Mouse (Mus musculus) ovary, postnatal 14 days (tissue): ENCODE measurements at regions not wholly inside any gene's neighbourhood (a gene's known extent, or its start where the extent isn't known, plus 50 kb on each side); places are given as distances from the start of the nearest gene placed in this dataset.

Experiments used
- DNase-seq: peaks from one replicate; pipeline ENCODE4 v3.0.0; 2022; ENCODE audit warnings: low spot score

DNA sequence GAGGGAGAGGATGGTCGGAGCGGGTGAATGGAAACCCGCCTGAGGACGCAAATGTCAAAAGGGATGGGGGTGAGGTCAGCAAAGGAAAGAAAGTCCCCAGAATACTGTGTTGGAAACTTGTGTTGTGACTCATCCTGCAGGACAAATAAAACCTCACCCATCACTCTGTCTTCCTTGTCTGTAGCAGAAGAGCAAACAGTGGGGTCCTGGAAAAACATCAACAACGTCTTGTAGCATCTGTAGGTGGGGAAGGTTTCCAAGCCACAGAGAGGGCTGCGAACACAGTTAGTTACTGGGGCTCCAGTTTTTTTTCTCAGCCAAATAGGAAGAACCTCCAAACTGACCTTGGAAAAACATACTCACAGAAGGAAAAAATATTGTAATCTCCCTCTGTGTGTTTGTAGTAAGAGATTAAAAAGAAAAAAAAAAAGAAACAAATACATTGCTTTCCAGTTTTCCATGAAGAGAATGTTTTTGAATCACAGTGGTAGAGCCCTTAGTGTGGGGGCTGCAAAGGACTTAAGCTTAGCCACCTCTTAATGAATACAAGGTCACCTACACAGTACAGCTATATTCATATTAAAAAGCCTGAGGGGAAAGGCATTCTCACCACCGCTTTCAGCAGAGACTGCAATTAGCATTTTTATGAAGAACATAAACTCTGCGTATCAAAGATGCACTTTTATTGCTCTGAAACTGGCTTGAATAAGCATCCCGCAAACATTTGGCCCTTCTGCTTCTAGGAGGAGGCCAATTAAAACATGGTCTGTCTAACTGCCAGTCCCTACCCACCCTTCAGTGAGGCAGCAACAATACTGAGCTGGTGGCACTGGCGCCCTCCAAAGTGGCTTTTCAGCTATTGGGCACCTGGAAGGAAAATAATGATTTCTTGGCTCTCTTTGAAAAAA, 198.6 kb upstream of the Tprg start:
- DNase-seq, result no peak

DNA sequence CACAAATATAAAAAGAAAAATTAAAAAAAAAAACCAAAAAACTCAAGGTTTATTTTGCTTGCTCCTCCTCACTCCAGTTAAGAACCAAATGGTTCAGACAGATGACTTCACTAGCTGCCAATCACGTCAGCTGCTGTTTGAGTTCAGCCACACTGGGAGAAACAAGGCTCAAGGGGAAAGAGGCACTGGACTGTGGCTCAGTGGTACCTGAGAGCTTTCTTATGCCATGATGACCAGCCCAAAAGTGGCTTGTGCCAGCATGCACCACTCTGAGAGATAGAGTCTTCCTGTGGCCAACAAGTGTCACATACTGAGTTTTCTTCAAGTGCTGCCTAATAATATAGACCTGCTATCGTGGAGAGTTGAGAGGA, 198.0 kb upstream of the Tprg start:
- DNase-seq, result no peak

DNA sequence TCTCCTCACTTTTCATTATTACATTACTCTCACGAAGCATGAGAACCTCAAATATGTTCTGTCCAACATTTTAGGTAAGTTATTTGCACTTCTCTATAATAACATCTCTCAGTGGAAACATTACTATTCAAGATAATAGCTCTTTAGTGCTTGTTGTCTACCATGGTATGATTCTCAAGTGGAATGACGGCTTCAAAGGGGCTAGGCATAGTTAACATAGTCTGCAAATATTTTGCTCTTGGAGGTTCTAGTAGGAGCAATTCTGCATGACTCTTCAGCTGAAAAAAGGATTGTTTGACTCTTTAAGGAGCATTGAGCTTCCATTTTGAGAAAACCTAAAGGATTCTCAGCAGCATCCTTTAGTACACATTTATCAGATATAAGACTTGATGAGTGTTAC, 182.5 kb upstream of the Tprg start:
- DNase-seq, result no peak

DNA sequence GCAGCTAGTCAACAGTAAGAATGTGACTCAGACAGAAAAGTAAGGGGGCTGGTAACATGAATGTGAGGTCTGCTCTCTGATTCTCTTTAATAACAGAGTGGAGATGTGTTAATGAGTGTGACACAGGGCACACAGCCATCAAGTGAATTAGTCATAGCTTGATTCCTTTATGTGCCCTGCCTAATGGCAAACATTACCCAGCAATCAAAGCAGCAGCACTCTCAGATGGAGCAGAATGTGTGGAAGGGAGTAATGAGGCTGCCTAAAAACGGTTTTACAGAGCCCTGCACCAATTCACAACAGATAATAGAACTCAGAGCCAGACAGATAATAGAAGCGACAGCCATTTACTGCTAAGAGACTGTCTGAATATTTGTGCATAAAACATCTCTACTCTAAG, 182.0 kb upstream of the Tprg start:
- DNase-seq, result no peak

DNA sequence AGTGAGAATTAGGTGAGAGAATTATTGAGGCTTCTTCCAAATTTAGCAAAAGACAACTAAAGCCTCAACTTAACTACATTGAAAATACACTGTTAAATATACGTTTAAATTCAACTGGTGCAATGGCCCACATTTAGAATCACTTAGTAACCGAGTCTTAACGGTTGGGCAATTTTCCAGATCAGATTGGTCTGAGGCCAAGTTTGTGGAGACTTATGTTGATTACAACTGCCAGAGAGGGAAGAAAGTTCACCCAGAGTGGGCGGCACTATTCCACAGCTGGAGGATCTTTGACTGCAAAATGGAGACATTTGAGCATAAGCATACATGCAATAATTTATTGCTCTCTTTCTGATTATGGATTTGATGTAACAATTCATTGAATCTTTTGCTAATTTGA, 146.5 kb upstream of the Tprg start:
- DNase-seq, result peak; percentile 14

DNA sequence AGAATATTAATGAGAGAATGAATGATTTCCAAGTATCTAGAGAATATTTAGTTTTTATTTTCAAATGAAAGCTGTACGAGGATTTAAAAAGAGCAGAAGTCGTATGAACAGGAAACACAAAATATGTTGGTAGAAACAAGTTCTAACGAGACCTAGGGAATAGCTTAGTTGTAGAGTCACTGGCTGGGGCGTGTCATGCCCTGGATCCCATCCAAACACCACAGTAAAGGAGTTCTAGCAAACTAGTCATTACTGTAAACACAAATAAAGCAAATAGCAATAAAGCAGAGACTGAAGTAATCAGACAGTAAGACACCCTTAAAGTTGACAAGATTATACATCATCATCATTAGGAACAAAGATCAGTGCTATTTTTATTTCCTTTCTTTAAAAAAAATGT, 139.1 kb upstream of the Tprg start:
- DNase-seq, result no peak

DNA sequence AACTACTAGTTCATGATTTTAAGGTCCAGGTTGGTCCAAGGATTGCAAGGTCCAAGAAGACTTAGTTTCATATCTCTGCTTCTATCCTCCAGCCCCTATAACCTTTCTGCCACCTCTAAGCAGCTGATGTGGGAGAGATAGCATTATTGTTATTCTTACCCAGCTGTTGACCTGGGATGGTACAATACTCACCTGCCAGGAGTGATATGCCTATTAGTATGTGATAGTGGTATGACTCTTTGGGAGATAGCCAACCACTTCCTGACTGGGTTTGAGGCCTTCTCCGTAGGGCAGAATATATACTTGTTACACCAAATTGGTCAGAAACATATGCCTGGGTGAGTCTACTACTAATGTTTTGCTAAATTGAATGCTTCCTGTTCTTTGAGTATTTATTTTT, 137.4 kb upstream of the Tprg start:
- DNase-seq, result no peak

DNA sequence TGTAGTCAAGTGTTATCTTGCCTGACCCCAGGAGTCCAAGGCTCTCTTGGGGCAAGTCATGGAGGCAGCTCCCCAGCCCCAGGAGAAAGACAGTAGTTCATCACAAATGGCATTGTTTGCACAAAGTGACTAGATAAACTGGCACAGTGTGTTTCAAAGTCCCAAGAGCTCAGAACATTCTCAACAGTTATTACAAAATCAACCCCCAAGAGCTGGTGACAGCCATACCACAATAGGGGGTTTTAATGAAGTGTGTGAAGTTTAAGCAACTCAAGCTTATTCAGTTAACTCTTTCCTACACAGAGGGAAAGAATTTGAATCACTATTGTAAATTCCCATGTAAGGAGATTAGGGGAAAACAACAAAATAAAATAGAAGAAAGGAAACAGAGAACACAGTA, 109.7 kb upstream of the Tprg start:
- no peak for DNase-seq

DNA sequence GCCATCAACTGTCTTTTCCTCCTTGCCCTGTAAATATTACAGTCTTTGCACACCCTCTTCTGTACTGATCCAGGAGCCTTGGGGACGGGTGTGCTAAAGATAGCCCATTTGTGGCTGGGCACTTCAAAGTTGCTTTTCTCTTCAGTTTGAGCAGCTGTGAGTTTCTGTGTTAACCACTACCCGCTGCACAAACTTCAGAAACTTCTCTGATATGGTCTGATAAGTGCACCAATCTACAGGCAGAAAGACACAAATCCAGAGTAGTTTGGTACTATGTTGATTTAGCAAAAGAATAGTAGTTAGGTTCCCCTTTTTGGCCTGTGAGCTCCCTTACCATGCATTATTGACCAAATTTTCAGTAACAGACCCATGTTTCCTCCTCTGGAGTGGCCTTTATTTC, 108.6 kb upstream of the Tprg start:
- no peak for DNase-seq

DNA sequence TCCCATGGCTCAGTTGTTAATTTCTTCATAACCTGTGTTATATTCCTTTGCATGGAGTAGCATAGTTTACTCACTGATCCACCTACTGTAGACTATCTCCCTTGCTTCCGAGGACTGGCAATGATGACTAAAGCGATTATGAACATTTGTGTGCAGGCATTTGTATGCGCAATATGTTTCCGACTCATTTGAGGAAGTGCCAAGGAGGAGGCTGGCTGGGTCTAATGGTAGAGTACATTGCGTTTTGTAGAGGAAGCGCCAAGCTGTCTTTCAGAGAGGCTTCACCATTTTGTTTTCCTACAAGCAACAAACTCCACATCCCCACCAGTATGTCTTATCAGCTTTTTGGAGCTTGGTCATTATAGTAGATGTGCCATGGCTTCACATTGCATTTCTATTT, 104.7 kb upstream of the Tprg start:
- no peak for DNase-seq

DNA sequence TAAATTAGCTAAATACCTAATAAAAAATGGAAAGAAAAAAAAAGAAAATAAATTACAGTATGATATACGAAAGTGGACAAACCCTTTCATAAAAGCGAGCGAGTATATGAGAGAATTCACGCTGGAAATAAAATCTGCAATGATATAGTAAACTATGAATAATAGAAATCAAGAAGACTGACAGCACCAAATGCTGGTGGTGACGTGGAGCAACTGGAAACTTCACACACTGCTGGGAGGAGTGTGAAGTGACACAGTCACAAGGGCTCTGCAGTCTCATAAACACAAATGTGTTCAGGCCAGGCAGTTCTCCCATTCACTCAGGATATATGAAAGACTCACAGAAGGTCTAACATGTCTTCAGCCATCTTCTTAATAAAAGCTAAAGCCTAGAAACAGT, 89.5 kb upstream of the Tprg start:
- no peak for DNase-seq

DNA sequence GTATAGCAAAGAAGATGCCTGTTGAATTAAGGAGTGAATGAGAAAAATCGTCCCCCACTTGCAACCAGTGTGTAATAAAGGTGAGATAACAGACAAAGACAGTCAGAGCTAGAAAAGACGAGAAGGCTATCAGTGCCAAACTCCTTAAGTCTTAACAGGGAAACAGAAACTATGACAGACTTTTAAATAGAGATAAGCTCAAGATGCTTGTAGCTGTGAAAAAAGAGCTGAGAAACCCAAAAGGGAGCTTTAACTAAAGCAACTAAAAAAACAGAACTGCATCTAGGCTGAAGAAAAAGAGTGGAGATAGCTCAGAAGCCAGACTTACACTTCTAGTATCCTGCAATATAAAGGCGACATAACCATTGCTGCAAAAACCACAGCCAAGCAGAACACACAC, 87.8 kb upstream of the Tprg start:
- no peak for DNase-seq

DNA sequence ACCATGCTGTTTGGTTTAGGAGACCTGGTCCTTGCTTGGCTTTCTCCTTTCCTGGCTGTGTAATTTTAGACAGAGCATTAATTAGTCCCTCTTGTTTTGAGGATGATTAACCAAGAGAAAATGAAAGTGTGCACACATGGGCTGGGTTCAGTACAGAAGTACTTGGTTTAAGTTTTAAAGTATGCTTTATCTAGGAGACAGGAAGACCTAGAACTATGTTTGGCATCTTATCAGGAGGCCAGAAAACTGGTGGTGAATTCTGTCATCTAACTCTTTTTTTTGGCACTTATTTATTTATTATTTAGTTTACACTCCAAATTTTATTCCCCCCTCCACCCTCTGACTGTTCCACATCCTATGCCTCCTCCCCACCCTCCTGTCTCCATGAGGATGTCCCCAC, 86.6 kb upstream of the Tprg start:
- no peak for DNase-seq

DNA sequence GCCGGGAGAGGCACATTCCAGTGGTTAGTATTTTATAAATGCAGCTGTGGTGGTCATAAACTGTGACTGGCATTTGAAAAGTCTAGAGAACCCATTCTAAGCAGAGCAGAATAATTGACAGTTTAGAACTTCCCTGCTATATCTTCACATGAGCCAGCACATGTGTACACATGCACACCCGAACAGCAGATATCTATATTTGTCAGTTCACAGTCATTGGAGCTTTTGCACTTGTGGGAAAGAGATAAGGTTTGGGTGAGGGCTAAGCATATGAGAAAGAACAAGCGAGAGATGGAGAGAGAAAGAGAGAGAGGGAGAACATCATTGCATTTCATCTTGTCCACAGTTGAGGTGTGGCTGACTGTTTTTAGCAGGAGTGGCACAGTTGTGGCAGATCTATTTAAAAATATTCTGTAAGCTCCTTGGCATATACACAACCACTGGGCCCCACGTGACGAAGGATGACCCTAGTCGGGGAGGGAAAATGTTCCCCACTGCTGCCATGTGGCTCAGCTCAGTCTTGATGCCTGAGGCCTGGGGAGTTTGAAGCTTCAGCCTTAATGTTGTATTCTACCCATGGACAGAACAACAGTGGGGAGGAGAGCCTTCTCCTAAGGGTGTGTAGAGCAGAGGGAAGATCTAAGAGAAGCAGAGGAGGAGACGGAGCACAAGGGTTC, 85.4 kb upstream of the Tprg start:
- no peak for DNase-seq

DNA sequence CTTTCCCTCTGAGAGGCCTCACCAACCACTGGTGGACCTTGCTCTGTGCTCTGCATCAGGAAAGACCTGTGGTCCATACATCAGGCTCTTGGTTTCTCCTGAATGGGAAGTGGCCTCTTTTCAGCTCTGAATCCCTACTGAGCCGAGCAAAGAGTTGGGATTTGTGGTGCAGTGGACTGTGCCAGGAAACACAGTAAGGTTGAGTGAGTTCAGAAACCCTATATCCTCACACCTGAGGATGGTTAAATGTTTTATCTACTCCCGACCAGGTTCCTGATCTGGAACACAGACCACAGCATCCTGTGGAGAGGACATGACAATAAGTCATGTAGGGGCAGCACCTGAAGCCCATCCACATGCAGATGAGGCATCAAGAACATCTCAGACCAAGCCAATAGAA, 73.4 kb upstream of the Tprg start:
- DNase-seq, result no peak

DNA sequence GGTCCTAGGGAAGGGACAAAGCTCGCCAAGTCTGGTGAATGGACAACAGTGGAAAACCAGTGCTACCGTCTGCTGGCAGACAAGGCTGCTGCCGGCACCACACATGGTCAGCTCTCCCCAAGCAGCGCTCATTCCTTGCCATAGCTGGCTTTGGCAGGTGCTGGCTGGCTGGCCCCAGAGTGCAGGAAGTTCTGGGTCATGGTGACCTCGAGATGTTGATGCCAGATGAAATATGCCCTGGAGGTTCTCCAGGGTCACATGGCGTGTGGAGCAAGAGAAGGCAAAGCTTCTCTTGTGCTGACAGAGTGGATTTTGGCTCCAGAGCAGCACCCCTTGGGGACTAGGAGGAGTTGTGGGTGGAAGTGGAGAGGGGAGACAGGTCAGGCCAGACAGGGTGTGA, 66.1 kb upstream of the Tprg start:
- peak; percentile 59 for DNase-seq

DNA sequence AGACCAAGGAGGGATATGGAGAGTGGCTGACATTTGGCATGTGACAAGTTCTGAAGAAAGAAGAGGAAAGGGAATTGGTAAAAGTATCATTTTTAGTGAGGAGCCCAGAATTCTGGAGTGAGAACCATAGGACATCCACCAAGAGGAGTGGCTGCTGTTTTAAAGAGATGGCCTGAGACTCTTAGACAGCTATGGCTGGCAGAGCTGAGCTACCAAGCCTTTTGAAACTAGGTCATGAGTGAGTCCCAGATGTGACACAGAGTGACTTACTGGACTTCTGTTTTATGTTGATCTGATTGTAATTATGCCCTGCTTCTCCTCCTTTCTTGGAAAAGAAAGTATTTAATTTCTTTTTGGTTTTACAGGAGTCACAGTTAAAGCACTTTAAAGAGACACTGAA, 61.8 kb upstream of the Tprg start:
- DNase-seq, result no peak
